Mouse (Mus musculus) cortical plate, adult 2 months (tissue): ENCODE measurements around the gene Galm.

Experiments used
- CTCF ChIP-seq: fragments of 200-500 bp; IDR thresholded peaks from 2 replicates; pipeline ENCODE4 v1.5.1; 2011; ENCODE audit warnings: mild to moderate bottlenecking, control low read depth, low read length; ENCODE audit not compliant: insufficient read depth; ENCODE audit errors: extremely low read depth
- POLR2A ChIP-seq: fragments of 200-500 bp; IDR thresholded peaks from 2 replicates; pipeline ENCODE4 v1.6.1; 2011; ENCODE audit warnings: mild to moderate bottlenecking, low read length, control low read depth; ENCODE audit not compliant: insufficient read depth; ENCODE audit errors: extremely low read depth

DNA sequence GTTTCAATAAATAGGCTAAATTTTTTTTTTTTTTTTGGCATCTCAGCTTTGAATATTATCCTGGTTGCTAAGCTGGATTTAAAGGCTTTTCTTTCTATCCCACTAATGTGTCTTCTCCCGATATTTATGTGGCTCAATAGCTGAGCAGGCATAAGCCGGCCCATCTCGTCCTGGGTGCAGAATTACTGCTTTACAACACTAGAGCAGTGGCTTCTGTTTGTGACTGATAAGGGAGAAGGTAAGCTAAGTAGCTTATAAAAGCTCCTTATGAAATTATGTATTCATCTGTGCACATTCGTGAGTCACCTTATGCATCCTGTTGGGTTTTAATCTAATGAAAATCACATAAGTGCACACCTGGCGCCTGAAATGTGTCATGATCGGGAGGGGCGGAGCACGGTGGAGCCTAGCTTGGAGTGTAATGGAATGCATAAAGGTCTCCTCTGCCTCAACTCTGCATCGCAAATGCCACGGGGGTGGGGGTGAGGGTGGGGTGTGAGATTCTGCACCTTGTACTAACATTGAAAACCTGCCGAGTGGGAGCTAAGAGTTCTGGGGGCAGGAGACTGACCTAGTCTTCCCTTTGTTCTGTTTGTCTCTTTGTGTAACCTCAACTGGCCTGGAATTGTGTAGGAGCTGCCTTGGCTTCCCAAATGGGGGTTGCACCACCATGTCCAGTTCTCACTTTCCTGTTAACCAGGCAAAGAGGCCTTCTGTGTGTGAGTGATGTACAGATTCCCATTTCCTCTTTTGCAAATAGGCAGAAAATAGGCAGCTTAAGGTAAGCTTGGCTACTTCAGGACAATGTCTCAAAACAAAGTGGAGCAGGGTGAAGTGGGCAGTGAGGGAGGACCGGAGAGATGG lies 25.7 kb downstream of the Galm start:
- TF ChIP-seq CTCF (no peak), POLR2A (no peak)
